Mouse (Mus musculus): ENCODE measurements around the gene Herpud1. TPM values are rescaled to one million over a fixed set of nuclear protein-coding genes. Genes with fewer than 3 reads are reported as not detected.

Herpud1 gene
- polyA plus RNA-seq, 1 experiment from 2014 or later = 66.5 TPM

DNA sequence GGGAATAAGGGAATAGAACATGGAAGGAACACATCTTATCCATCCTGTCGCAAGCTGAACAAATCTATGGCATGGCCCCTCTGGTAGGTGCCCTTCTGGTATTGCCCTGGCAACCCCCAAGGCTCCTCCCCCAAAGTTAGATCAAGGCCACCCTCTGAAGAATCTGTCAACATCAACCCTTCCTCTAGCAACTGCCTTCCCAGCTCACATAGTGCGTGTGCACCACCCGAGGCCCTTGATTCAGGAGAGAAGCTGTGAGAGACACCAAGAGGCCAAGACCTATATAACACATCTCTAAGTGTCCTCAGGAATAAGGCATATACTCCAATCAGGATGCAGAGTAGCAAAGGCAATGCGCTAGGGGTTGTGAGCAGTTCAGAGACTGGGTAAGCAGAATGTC lies 36.0 kb downstream of the Herpud1 start:
- no peaks in the 10 kb centered on the region for H3K36me3 ChIP-seq
- no peak for ATAC-seq (replicated peaks)
- no peak overlapping the region for H3K9ac ChIP-seq (replicated peaks)
- no peak overlapping the region for H3K4me3 ChIP-seq
- H3K27ac ChIP-seq (replicated peaks) = no peak overlapping the region
- H3K27me3 ChIP-seq = no peaks in the 10 kb centered on the region
- WGBS = 95% methylated on average over 4 of the region's 4 CpGs
- no peaks in the 10 kb centered on the region for H3K9me3 ChIP-seq
- H3K4me1 ChIP-seq = no peaks in the 10 kb centered on the region
- no peak overlapping the region for H3K4me2 ChIP-seq (replicated peaks)

DNA sequence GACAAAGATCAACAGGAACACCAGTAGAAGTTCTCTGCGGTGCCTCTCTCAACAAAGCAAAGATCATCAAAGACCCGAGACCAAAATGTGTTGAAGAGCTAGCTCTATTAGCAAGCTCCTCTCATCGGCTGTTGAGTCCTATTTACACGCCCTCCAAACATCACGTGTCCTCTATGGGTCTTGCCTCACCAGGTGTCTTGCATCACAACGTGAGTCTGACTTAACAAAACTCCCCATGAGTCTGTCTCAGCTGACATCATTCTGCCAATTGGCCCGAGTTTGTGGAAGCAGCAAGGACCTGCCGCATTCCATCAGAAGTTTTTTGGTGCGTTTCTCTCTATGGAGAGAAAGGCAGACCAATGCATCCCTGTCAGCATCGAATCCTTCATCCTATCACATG lies 41.7 kb downstream of the Herpud1 start:
- WGBS = 81% methylated on average over 10 of the region's 10 CpGs
- no peak for ATAC-seq (replicated peaks)
- H3K4me1 ChIP-seq = no peaks in the 10 kb centered on the region

DNA sequence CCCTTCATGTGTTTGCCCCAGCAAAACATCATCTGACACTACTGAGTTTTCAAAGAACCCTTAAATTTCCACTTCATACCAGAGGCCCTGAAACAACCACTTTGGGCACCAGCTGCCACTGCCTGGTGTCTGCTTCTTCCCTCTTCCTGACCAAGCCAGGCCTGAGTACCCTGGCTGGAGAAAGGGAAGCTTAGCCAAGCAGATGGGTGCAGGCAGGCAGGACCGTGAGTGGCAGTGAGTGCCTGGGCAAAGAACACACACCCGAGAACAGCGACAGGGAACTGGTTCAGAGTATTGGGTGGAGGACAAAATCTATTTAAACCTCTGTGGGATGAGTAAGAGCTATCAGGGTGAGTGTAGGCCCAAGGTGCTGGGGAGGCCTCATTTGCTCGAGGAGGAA lies 42.2 kb downstream of the Herpud1 start:
- Histone ChIP-seq H3K4me1 (no peaks in the 10 kb centered on the region), H3K9ac (replicated peaks) (no peak overlapping the region), H3K4me2 (replicated peaks) (no peak overlapping the region), H3K9me3 (no peaks in the 10 kb centered on the region), H3K4me3 (no peak overlapping the region), H3K27ac (replicated peaks) (no peak overlapping the region), H3K27me3 (no peaks in the 10 kb centered on the region), H3K36me3 (no peaks in the 10 kb centered on the region)
- WGBS = 85% methylated on average over 4 of the region's 4 CpGs
- no peak for ATAC-seq (replicated peaks)

More for the DNA sequence above, 41.7 kb downstream of the Herpud1 start:
- H3K27ac ChIP-seq (replicated peaks) = no peak overlapping the region
- H3K9ac ChIP-seq (replicated peaks) = no peak overlapping the region
- H3K9me3 ChIP-seq = no peaks in the 10 kb centered on the region
- H3K4me3 ChIP-seq = no peak overlapping the region
- H3K27me3 ChIP-seq = no peaks in the 10 kb centered on the region
- H3K36me3 ChIP-seq = no peaks in the 10 kb centered on the region
- H3K4me2 ChIP-seq (replicated peaks) = no peak overlapping the region

DNA sequence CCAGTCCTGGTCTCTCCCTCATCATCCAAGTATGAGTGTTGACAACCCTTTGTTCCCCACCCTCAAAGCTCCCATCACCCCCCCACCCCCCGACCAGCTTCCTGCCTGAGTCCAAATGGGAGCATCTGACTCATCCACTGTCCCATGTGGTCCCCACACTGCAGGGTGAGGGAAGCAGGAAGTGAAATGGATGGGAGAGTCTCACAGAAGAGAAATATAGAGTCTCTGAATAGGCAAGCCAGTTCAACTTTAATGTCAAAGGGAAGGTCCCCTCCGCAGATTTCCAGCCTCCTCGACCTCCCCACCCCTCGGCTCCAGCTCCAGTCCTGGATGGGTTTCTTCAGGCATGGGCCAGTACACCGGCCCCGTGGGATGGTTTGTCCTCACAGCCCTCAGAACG lies 43.1 kb downstream of the Herpud1 start:
- Histone ChIP-seq H3K4me3 (no peak overlapping the region), H3K9ac (replicated peaks) (no peak overlapping the region)
- no peak for ATAC-seq (replicated peaks)

DNA sequence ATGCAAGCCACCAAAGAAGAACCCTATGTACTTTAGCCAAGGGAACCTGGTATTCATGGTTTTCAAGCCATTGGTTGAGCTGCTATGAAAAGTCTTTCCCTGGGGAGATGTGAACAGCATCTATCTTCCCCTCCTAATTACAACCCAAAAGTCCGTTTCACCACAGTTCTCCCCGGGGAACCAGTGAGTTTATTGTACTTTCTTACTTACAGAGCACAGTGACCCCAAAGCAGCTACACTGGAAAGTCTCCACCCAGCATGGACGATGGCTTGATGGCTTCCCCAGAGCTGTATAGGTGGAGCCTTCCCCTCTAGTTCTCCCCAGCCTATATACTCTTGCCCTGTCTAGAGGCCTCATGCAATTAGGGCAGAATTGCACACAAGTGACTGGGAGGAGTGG lies 46.0 kb downstream of the Herpud1 start:
- H3K27ac ChIP-seq (replicated peaks) = no peak overlapping the region
- no peak overlapping the region for H3K9ac ChIP-seq (replicated peaks)
- peaks cover 8% of the 10 kb centered on the region for H3K4me1 ChIP-seq
- no peak overlapping the region for H3K4me3 ChIP-seq
- WGBS = 79% methylated on average over 3 of the region's 3 CpGs
- H3K4me2 ChIP-seq (replicated peaks) = no peak overlapping the region
- ATAC-seq (replicated peaks) = no peak
- H3K27me3 ChIP-seq = peaks cover 6% of the 10 kb centered on the region; the same call in 1 of the 2 replicates
- no peaks in the 10 kb centered on the region for H3K9me3 ChIP-seq
- no peaks in the 10 kb centered on the region for H3K36me3 ChIP-seq

More for the DNA sequence above, 43.1 kb downstream of the Herpud1 start:
- H3K4me1 ChIP-seq = peaks cover 7% of the 10 kb centered on the region
- 86% methylated on average over 7 of the region's 7 CpGs for WGBS
- H3K27ac ChIP-seq (replicated peaks) = no peak overlapping the region
- H3K9me3 ChIP-seq = no peaks in the 10 kb centered on the region
- peaks cover 6% of the 10 kb centered on the region; the same call in 1 of the 2 replicates for H3K27me3 ChIP-seq
- no peaks in the 10 kb centered on the region for H3K36me3 ChIP-seq
- no peak overlapping the region for H3K4me2 ChIP-seq (replicated peaks)

DNA sequence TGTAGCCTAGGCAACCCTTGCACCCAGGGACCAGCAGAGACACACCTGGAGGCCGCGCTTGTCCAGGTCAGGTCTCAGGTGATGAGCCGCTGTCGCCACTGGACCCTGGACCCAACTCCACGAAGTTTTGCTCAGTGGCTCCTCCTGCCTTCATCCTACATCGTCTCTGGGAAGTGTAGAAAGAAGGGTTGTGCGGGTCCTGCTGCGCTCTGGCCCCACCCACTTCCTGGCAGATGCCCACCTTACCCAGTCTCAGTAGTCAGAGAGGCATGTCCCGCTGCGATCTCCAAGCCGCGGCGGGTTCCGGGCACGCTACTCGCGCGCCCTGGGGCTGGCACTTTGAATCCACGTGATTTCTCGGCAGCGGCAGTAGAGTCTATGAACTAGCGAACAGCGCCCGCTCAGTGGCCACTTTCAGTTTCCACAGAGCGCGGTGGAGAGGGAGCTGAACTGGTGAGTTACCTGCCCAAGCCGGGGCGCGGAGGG lies 47.8 kb downstream of the Herpud1 start, which contains the start of gene Nlrc5:
TSS of gene Nlrc5 (plus strand) at position 376 of the 486 bp plus-strand sequence.
- Histone ChIP-seq H3K4me3 (peak within 1 kb of the TSS; percentile 39), H3K4me2 (replicated peaks) (peak within 1 kb of the TSS; percentile 72), H3K36me3 (no peaks in the 10 kb centered on the region), H3K9me3 (no peaks in the 10 kb centered on the region), H3K27ac (replicated peaks) (no peak within 1 kb of the TSS), H3K9ac (replicated peaks) (peak within 1 kb of the TSS; percentile 29; the same call in 1 of the 2 replicates), H3K27me3 (peaks cover 6% of the 10 kb centered on the region; the same call in 1 of the 2 replicates), H3K4me1 (peaks cover 8% of the 10 kb centered on the region)
- 0 out of 2 replicates have a peak, but pooled peaks have one; percentile 32 for ATAC-seq (replicated peaks)
- 1% methylated on average over 29 of the region's 29 CpGs for WGBS

DNA sequence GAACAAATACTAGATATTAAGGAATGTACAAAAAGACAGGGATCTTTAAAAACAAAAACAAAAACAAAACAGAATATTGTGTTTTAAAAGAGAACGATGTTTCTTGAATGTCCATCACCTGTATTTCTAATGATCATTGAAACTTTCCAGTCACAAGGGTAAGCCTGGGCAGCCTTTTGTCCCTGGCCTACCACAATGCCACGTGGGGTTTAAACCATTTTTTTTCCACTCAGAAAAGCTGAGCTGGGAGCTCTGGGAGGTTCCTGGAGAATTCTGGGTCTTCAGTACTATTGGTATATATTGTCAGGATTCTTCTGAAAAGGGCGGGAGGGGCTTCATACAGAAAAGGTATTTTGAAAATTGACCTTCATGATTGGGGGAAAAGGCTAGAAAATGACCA lies 48.7 kb downstream of the Herpud1 start:
- Histone ChIP-seq H3K4me1 (peaks cover 8% of the 10 kb centered on the region), H3K4me2 (replicated peaks) (no peak overlapping the region), H3K27ac (replicated peaks) (no peak overlapping the region), H3K36me3 (no peaks in the 10 kb centered on the region), H3K9me3 (no peaks in the 10 kb centered on the region), H3K9ac (replicated peaks) (no peak overlapping the region), H3K4me3 (no peak overlapping the region), H3K27me3 (peaks cover 6% of the 10 kb centered on the region; the same call in 1 of the 2 replicates)
- no peak for ATAC-seq (replicated peaks)
- WGBS = 84% methylated on average over 3 of the region's 3 CpGs

DNA sequence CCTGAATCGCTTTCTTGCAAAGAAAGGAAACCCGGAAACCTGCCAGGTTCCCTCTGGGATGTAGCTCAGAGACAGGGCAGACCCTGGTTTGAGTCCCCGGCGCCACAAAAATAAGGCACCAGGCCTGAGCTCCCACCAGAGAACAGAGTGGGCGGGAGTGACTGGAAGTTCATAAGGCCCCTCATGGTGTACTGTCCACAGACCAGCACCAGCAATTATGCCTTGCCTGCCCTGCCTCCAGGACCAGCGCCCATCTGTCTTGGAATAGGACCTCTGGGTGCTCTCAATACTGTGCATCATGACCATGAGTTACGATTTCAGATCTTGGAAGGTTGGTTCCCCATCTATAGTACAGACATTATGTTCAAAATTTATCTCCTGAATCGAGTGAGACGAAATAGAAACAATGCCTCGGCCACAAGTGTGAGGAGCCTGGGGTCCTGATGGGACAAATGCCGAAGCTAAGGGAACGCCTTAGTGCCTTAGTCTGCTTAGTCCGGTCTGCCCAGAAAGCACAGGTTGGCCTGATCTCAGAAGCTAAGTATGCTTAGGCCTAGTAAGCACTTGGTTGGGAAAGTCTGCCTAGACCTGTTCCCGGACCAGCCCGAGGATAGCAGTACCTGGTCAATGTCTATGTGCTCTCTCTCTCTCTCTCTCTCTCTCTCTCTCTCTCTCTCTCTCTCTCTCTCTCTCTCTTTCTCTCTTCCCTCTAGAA lies 49.3 kb downstream of the Herpud1 start:
- peaks cover 6% of the 10 kb centered on the region; the same call in 1 of the 2 replicates for H3K27me3 ChIP-seq
- no peaks in the 10 kb centered on the region for H3K36me3 ChIP-seq
- H3K4me3 ChIP-seq = no peak overlapping the region
- peaks cover 8% of the 10 kb centered on the region for H3K4me1 ChIP-seq
- no peak for ATAC-seq (replicated peaks)
- H3K4me2 ChIP-seq (replicated peaks) = no peak overlapping the region
- WGBS = 96% methylated on average over 15 of the region's 15 CpGs
- no peak overlapping the region for H3K27ac ChIP-seq (replicated peaks)
- H3K9ac ChIP-seq (replicated peaks) = no peak overlapping the region
- no peaks in the 10 kb centered on the region for H3K9me3 ChIP-seq

DNA sequence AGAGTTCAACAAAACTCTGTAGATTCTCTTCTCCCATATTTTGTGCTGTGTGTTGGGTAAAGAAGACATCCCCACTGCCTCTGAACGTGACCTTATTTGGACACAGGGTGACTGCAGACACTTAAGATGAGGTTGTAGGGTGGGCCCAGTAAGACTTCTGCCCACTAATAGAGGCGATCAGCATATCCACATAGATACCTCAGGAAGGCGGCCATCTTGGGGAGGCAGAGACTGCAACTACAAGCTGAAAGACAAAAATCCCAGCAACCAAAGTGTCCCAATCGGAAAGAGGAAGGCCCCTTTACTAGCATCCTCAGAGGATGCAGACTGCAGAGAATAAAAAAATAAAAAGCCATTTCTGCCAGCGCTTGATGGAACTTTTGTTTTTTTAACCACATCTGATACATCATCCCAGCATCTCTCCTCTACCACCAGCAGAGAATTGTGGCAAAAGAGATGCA lies 49.9 kb downstream of the Herpud1 start:
- Histone ChIP-seq H3K4me1 (peaks cover 8% of the 10 kb centered on the region), H3K36me3 (no peaks in the 10 kb centered on the region), H3K4me3 (no peak overlapping the region), H3K9me3 (no peaks in the 10 kb centered on the region), H3K4me2 (replicated peaks) (no peak overlapping the region), H3K9ac (replicated peaks) (no peak overlapping the region), H3K27ac (replicated peaks) (no peak overlapping the region), H3K27me3 (peaks cover 6% of the 10 kb centered on the region; the same call in 1 of the 2 replicates)
- no peak for ATAC-seq (replicated peaks)
- 91% methylated on average over 5 of the region's 5 CpGs for WGBS

DNA sequence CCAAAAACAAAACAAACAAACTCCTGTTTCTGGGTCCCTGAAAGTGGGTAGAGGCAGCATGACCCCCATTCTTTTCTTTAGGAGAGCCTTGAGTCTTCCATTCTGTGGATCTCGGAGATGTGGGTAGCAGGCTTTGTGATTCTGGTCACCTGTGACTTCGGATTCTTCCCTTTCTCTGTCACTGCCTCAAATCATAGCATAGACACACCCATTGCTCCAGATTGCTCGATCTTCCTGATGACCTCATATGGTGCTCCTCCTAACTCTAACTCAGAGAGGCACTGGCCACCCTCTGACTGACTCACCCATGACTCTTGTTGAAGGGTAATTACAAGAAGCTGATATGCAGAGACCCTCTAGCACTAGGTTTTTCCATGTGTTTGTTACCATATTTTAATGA lies 50.7 kb downstream of the Herpud1 start:
- ATAC-seq (replicated peaks) = no peak
- peaks cover 8% of the 10 kb centered on the region for H3K4me1 ChIP-seq
- H3K9me3 ChIP-seq = no peaks in the 10 kb centered on the region
- no peak overlapping the region for H3K4me2 ChIP-seq (replicated peaks)
- peaks cover 6% of the 10 kb centered on the region; the same call in 1 of the 2 replicates for H3K27me3 ChIP-seq
- H3K9ac ChIP-seq (replicated peaks) = no peak overlapping the region
- H3K4me3 ChIP-seq = no peak overlapping the region
- H3K36me3 ChIP-seq = no peaks in the 10 kb centered on the region
- WGBS = 89% methylated on average over 3 of the region's 3 CpGs
- no peak overlapping the region for H3K27ac ChIP-seq (replicated peaks)

DNA sequence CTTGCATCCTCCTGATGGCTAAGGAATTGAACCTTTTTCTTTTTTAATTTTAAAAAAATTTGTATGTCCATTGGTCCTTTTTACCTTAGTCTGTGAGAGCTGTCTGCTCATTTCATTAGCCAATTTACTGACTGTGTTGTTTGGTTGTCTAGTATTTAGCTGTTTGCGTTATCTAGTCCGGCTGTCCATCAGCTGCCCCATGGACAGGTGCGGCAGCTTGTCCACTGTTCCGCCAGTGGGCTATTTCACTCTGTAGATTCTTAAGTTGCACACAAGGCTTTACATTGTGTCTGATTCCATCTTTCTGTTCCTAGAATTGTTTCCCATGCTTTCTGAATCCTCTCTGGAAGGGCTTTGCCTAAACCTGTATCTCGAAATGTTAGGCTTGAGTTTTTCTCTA lies 52.4 kb downstream of the Herpud1 start:
- no peak overlapping the region for H3K27ac ChIP-seq (replicated peaks)
- 92% methylated on average over 5 of the region's 5 CpGs for WGBS
- H3K9ac ChIP-seq (replicated peaks) = no peak overlapping the region
- H3K4me1 ChIP-seq = peaks cover 8% of the 10 kb centered on the region
- peaks cover 4% of the 10 kb centered on the region; the same call in 1 of the 2 replicates for H3K27me3 ChIP-seq
- H3K4me3 ChIP-seq = no peak overlapping the region
- no peak for ATAC-seq (replicated peaks)
- H3K36me3 ChIP-seq = no peaks in the 10 kb centered on the region
- H3K4me2 ChIP-seq (replicated peaks) = no peak overlapping the region
- H3K9me3 ChIP-seq = no peaks in the 10 kb centered on the region

DNA sequence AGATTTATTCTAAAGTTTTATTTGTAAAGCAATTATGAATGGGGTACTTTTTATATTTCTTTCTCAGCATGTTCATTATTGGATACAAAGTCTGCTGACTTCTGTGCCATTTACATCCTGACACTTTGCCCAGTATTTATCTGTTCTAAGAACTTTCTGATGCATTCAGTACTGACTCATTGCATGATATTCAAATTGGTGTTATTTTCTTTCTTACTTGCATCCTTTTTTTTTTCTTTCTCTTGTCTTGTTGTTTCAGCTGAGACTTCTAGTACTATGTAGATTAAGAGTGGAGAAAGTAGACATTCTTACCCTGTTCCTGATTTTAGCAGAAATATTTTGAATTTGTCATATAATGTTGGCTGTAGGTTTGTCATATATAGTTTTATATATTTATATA lies 53.5 kb downstream of the Herpud1 start:
- Histone ChIP-seq H3K9ac (replicated peaks) (no peak overlapping the region), H3K27ac (replicated peaks) (no peak overlapping the region), H3K9me3 (no peaks in the 10 kb centered on the region), H3K27me3 (no peaks in the 10 kb centered on the region), H3K4me3 (no peak overlapping the region), H3K4me2 (replicated peaks) (no peak overlapping the region), H3K4me1 (no peaks in the 10 kb centered on the region), H3K36me3 (no peaks in the 10 kb centered on the region)
- ATAC-seq (replicated peaks) = no peak

Measured in forebrain, embryonic 15.5 days (tissue).